Mouse (Mus musculus) cerebellum, adult 2 months (tissue): ENCODE results near the gene Hc. TPM values are rescaled to one million over a fixed set of nuclear protein-coding genes. Genes with fewer than 3 reads are reported as not detected.

Source experiments
- DNase-seq, 2 experiments: peaks; one replicate each; pipeline ENCODE4 v3.0.0; 2021
- H3K27ac ChIP-seq: fragments of 200-500 bp; 2 replicates; pipeline ENCODE4 v1.5.1; 2012; ENCODE audit warnings: low read length, control low read depth, inconsistent platforms; ENCODE audit not compliant: insufficient read depth
- H3K27me3 ChIP-seq: fragments of 200-500 bp; 2 replicates; pipeline ENCODE4 v1.6.1; 2012; ENCODE audit warnings: inconsistent platforms, mild to moderate bottlenecking, low read length, moderate library complexity; ENCODE audit not compliant: control insufficient read depth, insufficient read depth
- H3K4me1 ChIP-seq: fragments of 200-500 bp; 2 replicates; pipeline ENCODE4 v1.6.1; 2011; ENCODE audit warnings: low read length; ENCODE audit not compliant: control insufficient read depth, insufficient read depth
- H3K4me3 ChIP-seq: fragments of 200-500 bp; replicated peaks from 2 replicates; pipeline ENCODE3; 2011; ENCODE audit warnings: mild to moderate bottlenecking, low read depth, low read length, control low read depth; ENCODE audit not compliant: insufficient read depth
- CTCF ChIP-seq: fragments of 200-500 bp; IDR thresholded peaks from 2 replicates; pipeline ENCODE4 v1.5.1; 2011; ENCODE audit warnings: low read depth, mild to moderate bottlenecking, control low read depth, low read length, moderate library complexity, borderline replicate concordance; ENCODE audit not compliant: insufficient read depth
- POLR2A ChIP-seq: fragments of 200-500 bp; IDR thresholded peaks from 2 replicates; pipeline ENCODE4 v1.6.1; 2011; ENCODE audit warnings: low read length, control low read depth, borderline replicate concordance; ENCODE audit not compliant: insufficient read depth
- WGBS: fragments of 180-500 bp; shearing (Covaris S2); methylation state at CpG from one replicate; pipeline ENCODE4 v1.1.7; 2018; 5-methylcytosine and 5-hydroxymethylcytosine counted together
- polyA plus RNA-seq: library from polyadenylated mRNA; depleted of rRNA; stranded (reverse); fragments of >200 nt; gene quantifications from 2 replicates; pipeline ENCODE4 v1.2.3, GENCODE M21; 2012

Gene Hc
- polyA plus RNA-seq, 1 experiment, result 1.1 TPM

DNA sequence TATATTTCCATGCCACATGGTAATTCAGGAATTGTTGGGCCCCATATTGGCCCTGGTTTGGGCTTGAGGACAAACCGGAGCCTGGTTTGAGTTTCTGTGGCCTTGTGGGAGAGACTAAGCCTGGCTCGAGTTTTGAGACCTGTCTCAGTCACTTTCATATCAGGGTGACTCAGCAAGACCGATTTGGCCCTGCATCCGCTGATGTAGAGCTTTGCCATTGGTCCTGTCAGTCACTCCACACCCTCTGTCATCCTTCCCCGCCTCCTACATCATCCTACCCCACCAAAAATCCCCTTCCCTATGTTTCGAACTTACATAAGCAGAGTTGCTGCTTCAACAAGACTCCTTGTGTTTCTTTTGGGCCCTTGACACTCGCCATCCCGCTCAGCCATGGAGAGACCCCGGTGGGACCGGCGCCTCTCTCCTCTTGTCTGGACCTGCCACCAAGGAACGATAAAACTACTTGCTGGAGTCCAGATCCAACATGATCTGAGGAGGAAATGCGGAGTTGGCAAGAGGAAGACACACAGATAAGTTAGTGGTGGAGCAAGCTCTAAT, 5.4 kb upstream of the Hc start:
- H3K4me3 ChIP-seq, result no peak overlapping the region
- no peaks in the 10 kb centered on the region for H3K27me3 ChIP-seq
- no peak overlapping the region for H3K27ac ChIP-seq
- TF ChIP-seq CTCF (no peak), POLR2A (no peak)
- no peaks in the 10 kb centered on the region for H3K4me1 ChIP-seq
- WGBS, result 91% methylated on average over 13 of the region's 13 CpGs
- DNase-seq, result no peak

DNA sequence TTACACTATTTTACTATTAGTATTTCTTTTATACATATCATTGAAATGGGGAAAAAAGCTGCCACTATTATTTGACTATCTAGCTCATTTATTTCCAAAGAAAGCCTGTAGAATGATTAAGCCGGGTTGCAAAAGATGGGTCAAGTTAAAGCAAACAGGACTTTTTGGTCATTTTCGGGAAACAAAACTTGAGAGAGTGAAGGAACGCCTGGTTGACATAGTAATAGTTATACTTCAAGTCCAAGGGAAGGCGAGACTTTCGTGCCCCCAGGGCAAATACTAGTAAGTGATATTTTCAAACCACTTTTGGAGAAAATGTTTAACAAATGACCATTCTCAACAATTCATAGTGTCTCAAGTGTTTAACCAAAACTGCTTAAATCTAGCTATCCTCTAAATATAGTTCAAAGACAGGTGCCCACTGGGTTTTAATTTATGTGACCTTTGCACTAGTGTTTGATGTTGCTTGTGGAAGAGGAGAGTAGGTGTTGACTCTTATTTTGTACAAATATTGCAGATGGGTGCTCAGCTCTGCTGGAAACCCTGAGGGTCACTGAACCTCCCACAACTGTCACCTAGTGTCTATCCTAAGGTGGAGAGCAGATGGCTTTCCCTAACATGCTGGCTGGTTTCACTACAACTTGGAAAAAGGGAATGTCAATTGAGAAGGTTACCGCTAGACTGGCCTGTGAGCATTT, 2.2 kb upstream of the Hc start:
- H3K27me3 ChIP-seq, result no peaks in the 10 kb centered on the region
- H3K4me1 ChIP-seq, result no peaks in the 10 kb centered on the region
- H3K4me3 ChIP-seq, result no peak overlapping the region
- H3K27ac ChIP-seq, result no peak overlapping the region
- no peak for DNase-seq
- 95% methylated on average over 6 of the region's 6 CpGs for WGBS
- no peak for TF ChIP-seq CTCF
- no peak for TF ChIP-seq POLR2A

DNA sequence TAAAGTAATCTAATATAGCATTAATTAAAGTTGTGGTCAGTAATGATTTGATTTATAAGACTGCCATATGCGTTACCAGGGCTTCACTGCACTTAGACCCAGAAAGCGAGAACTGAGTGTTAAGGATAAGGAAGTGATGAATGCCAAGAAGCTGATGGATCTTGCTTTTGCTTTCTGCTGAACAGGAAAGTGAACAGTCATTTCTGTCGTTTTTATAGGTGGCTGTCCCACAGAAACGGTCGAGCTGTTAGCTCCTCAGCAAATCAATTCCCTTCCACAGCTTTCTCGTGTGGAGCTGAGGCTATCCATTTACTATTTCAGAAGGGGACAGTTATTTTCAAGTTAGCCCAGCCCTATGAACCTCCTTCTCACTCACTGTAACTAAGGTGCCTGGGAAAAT, 341 bp downstream of the Hc start:
- H3K27me3 ChIP-seq, result no peaks in the 10 kb centered on the region
- H3K27ac ChIP-seq, result no peak overlapping the region
- H3K4me3 ChIP-seq, result no peak overlapping the region
- DNase-seq, result no peak
- TF ChIP-seq CTCF (no peak), POLR2A (no peak)
- 76% methylated on average over 6 of the region's 6 CpGs for WGBS
- H3K4me1 ChIP-seq, result no peaks in the 10 kb centered on the region

DNA sequence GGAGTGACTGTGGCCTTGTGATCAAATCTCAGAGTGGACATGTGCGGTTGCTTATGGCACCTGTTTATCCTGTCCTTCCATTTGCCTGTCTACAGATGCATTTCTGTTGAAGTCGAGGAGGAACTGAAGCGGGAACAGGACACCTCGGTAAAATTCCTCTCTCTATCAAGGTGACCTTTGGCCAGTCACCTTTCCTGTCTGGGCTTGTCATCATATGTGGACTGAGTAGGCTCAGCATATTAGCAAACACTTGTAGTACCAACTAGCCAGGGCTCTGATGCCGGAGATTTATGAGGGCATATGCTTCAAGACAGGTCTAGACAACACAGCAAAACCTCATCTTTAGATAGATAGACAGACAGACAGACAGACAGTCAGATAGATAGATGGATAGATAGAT, 982 bp downstream of the Hc start:
- no peak for TF ChIP-seq POLR2A
- no peak for TF ChIP-seq CTCF
- WGBS, result 89% methylated on average over 5 of the region's 5 CpGs
- no peak overlapping the region for H3K4me3 ChIP-seq
- H3K27me3 ChIP-seq, result no peaks in the 10 kb centered on the region
- DNase-seq, result no peak
- H3K4me1 ChIP-seq, result no peaks in the 10 kb centered on the region
- H3K27ac ChIP-seq, result no peak overlapping the region

DNA sequence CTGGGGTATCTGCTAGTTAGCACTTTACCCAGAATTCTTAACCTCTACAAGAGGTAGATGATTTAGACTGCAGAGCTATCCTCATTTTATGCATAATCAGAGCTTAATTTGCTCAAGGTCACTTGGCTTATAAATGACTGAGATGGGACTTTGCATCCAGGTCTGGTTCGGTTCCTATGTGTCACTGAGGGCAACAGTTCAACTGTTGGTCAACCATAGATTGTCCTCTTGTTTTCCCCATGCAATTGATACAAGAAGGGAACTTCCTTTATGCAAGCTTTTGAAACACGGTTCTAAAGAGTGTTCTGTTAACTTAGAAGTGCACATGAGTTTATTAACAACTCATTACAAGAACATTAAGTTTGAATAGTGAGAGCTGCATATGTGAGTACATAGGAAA, 2.9 kb downstream of the Hc start:
- 82% methylated on average over 2 of the region's 2 CpGs for WGBS
- DNase-seq, result no peak
- no peak overlapping the region for H3K4me3 ChIP-seq
- TF ChIP-seq POLR2A (no peak), CTCF (no peak)
- no peaks in the 10 kb centered on the region for H3K27me3 ChIP-seq
- H3K27ac ChIP-seq, result no peak overlapping the region
- no peaks in the 10 kb centered on the region for H3K4me1 ChIP-seq

DNA sequence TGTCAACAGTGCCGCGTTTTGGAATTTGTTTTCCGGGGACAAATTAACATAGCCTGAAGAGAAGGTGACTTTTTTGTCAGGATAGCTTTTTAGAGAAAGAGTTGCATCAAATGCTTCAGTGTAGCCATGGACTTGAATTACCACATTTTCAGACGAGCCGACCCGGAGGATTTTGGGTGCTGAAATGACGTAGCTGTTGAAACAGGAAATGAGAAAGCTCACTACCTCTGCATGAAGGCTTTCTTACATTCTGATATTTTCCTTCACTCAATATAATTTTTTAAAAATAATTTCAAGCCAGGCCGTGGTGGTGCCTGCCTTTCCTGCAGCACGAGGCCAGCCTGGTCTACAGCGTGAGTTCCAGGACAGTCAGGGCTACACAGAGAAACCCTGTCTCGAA, 4.0 kb downstream of the Hc start:
- Histone ChIP-seq H3K27me3 (no peaks in the 10 kb centered on the region), H3K4me3 (no peak overlapping the region), H3K27ac (no peak overlapping the region), H3K4me1 (no peaks in the 10 kb centered on the region)
- DNase-seq, result no peak
- TF ChIP-seq POLR2A (no peak), CTCF (no peak)
- WGBS, result 92% methylated on average over 11 of the region's 11 CpGs

DNA sequence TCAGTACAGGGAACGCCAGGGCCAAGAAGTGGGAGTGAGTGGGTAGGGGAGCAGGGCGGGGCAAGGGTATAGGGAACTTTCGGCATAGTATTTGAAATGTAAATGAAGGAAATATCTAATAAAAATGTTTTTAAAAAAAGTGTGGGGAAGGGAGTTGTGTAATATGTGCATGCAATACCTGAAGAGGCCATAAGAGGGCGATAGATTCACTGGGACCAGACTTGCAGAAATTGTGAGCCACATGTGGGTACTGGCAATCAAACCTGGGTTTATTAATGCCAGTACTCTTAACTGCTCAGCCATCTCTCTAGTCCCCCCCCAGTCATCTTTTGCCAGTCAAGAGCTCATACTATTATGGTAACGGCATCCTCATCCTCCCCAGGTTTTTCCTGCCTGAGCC, 12.4 kb downstream of the Hc start:
- 37% methylated on average over 5 of the region's 5 CpGs for whole genome bisulfite sequencing
- Histone ChIP-seq H3K4me3 (no peak overlapping the region), H3K27me3 (no peaks in the 10 kb centered on the region), H3K4me1 (no peaks in the 10 kb centered on the region), H3K27ac (no peak overlapping the region)
- DNase-seq, result no peak
- TF ChIP-seq POLR2A, result no peak
- TF ChIP-seq CTCF, result peak; percentile 29; the same call in 1 of the 2 replicates

DNA sequence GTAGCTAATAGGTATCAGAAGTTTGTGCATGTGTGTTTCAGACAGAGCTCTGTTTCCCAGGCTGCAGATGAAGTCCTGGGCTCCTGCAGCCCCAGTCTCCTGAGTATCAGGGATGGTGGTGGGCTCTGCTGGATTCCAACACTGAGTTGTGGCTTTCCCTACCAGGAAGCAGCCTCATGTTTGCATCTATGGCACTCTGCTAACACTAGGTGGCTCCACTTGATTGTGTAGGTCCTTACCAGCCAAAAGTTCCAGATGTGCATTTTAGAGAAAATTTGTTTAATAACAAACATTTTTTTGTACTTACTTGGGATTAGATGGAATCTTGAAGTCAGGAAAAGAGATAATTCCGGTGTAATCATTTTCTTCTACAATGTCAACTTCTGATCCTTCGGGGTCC, 16.3 kb downstream of the Hc start:
- TF ChIP-seq POLR2A, result no peak
- TF ChIP-seq CTCF, result peak; percentile 30; the same call in 1 of the 2 replicates
- no peaks in the 10 kb centered on the region for H3K4me1 ChIP-seq
- no peak overlapping the region for H3K4me3 ChIP-seq
- H3K27ac ChIP-seq, result no peak overlapping the region
- no peak for DNase-seq
- H3K27me3 ChIP-seq, result no peaks in the 10 kb centered on the region
- 77% methylated on average over 2 of the region's 2 CpGs for WGBS
